Mouse (Mus musculus): ENCODE measurements around the gene Vmn1r66.
"Not testable (repeated sequence)": the region's sequence is repeated elsewhere in the genome, so short reads cannot be mapped to it uniquely, and the experiment has no call there.

The Vmn1r66 gene

DNA sequence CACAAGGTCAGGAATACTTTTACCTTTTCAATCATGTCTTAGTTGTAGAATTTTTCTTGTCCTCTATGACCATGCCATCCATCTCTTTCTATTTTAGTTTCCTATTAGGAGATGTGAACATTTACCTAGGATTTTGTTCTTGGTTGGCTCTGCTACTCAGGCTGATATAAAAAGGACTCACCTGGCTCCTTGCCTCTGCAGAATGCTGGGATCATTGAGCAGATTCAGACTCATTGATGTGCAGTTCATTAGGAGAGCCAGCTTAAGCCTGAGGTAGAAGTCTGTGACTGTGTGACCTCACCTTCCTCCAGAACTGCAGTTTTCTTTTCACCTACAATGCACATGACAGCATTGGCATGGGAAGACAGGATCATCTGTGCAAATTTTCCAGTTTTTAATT is at the start of gene Vmn1r66:
Gene Vmn1r66, minus strand, starts transcription at position 101 of the 400 bp plus-strand sequence.
- no peak for DNase-seq

DNA sequence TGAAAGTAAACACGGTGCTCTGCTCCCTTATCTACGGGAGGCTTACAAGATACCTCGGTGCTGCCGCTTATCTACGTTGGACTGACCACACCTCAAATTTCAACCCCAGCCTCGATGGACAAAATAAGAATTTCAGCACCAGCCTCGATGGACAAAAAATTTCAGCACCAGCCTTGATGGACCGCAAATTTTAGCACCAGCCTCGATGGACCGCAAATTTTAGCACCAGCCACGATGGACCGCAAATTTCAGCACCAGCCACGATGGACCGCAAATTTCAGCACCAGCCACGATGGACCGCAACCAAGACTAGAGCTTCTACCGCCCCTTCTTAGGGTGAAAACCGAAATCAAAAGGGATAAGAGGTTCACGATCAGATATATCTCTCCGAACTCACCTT is 47.7 kb upstream of the Vmn1r66 start:
- DNase-seq, result not testable (repeated sequence)

GRCm38 (mm10) chr7:10252075-10252474 is 25.7 kb downstream of the Vmn1r66 start:
- DNase-seq, result no peak

GRCm38 (mm10) chr7:10249146-10249545 is 28.7 kb downstream of the Vmn1r66 start:
- no peak for DNase-seq
